Mouse (Mus musculus) liver, embryonic 14.5 days (tissue): ENCODE data around the gene Cd244a.

ENCODE experiments used
- CTCF ChIP-seq: IDR thresholded peaks from 2 replicates; pipeline ENCODE4 v1.5.1; 2016; ENCODE audit warnings: antibody characterized with exemption, low read depth, control low read depth
- EP300 ChIP-seq: IDR thresholded peaks from 2 replicates; pipeline ENCODE4 v1.6.1; 2016; ENCODE audit warnings: antibody characterized with exemption, low read depth

DNA sequence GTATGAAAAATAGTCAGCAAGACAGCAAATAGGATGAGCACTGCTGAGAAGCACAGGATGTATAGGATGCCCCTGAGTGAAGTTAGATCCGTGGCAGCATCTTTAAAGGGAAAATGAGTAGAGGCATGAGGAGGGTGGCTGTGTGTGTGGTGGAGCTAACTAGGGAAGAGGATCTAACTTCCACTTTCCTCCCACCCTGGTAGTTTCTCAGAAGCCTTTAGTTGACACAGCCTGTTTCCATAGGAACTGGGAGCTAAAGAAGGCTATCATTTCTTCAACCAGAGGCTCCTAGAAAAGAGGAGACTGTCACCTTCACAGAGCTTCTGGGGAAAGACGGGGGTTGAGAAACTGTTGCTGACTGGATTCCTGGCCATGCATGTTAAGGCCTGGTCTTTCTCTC is 79.7 kb downstream of the Cd244a start:
- TF ChIP-seq EP300, result no peak
- no peak for TF ChIP-seq CTCF
